Comparison of ENCODE assay signal across 19 mouse cellular contexts in the genomic region with DNA sequence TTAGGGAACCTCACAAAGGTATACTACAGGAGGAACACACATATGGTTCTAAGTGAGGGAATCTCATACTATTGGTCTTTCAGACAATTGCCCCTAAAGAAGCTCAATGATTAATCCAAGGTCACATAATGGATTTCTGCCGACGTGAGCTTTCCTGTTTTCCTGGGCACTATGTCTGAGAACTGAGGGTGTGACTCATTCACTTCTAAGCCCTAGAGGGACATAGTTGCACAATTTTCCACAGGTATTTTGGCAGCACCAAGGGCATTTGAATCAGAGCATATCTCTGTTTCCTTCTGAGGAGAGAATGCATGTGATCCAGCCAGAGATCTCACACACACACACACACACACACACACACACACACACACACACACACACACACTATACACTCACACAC.
DNase-seq lines count a peak whose midpoint lies in the region; ATAC-seq and TF ChIP-seq lines count a peak whose summit lies in the region.
"Had no signal": no experiment of that assay in that cellular context is flagged by ENCODE, and none has a peak within 500 bp of the region (broad histone marks: within the 10 kb centered on the region; RNA-seq: fewer than 3 reads in every experiment).

No protein-coding gene starts in this region.

- no peak overlapping the region for H3K4me3 ChIP-seq in kidney, adult 2 months (ENCODE audit: insufficient read depth, low read depth, low read length)
- no peak overlapping the region for H3K4me3 ChIP-seq in lung, embryonic 15.5 days
- H3K4me3 ChIP-seq: gastrocnemius, adult 2 months; hindbrain, embryonic 12.5 days; intestine, embryonic 15.5 days had no signal

- TF ChIP-seq CTCF in kidney, adult 2 months (conservative IDR thresholded peaks at IDR 0.05; ENCODE audit: insufficient read depth, insufficient read length, low read depth, low read length), result no peak

- no peak overlapping the region for H3K9ac ChIP-seq in lung, embryonic 15.5 days
- H3K9ac ChIP-seq: forebrain, postnatal 0 days; hindbrain, embryonic 12.5 days; intestine, embryonic 15.5 days; liver, embryonic 14.5 days had no signal

- DNase-seq in kidney, adult 2 months, result peak; percentile 8
- no peak for DNase-seq in kidney, postnatal 36 days
- peak; percentile 76 for DNase-seq in 3134 (ENCODE audit: extremely low read depth, insufficient read length, low spot score)
- DNase-seq in Muller cell, postnatal 12 days (ENCODE audit: inconsistent ontology term), result peak; percentile 52
- no peak for DNase-seq in thymus, postnatal 4 days
- no peak for DNase-seq in thymus, postnatal 25 days
- DNase-seq in layer of hippocampus, adult 11-12 months (ENCODE audit: low spot score), result no peak
- DNase-seq: cerebellum, adult 8-10 months; forebrain, postnatal 0 days; gastrocnemius, adult 2 months; heart, adult 18-20 months; layer of hippocampus, adult 9-11 months; retina, postnatal 1 day; thymus, adult 2 months had no signal

- no peaks in the 10 kb centered on the region for H3K36me3 ChIP-seq in kidney, adult 2 months (ENCODE audit: control insufficient read depth, insufficient read depth, low read length)
- H3K36me3 ChIP-seq in lung, embryonic 15.5 days, result no peaks in the 10 kb centered on the region
- H3K36me3 ChIP-seq: hindbrain, embryonic 12.5 days; intestine, embryonic 15.5 days had no signal

- ATAC-seq in lung, embryonic 15.5 days (ENCODE audit: borderline replicate concordance, extremely low read depth, low FRiP score, low TSS enrichment), result no peak
- ATAC-seq: activated CD4-positive, CD25-positive, alpha-beta regulatory T cell, adult 4 months; forebrain, postnatal 0 days; intestine, embryonic 15.5 days had no signal

- H3K27ac ChIP-seq in kidney, adult 2 months (ENCODE audit: insufficient read depth, low read depth, low read length), result peak overlapping the region; percentile 9; the same call in 1 of the 2 replicates
- peak overlapping the region; percentile 21 for H3K27ac ChIP-seq in lung, embryonic 15.5 days
- H3K27ac ChIP-seq: gastrocnemius, adult 2 months; hindbrain, embryonic 12.5 days; intestine, embryonic 15.5 days; liver, embryonic 14.5 days had no signal

- WGBS in kidney, adult 2 months, result 11% methylated on average over 2 of the region's 2 CpGs
- 34% methylated on average over 2 of the region's 2 CpGs for WGBS in lung, embryonic 15.5 days

- H3K4me2 ChIP-seq in lung, embryonic 15.5 days, result no peak overlapping the region
- H3K4me2 ChIP-seq: hindbrain, embryonic 12.5 days; intestine, embryonic 15.5 days had no signal

- no peak for TF ChIP-seq POLR2A in kidney, adult 2 months (IDR thresholded peaks at IDR 0.05; ENCODE audit: low read depth, low read length)

- H3K27me3 ChIP-seq in kidney, adult 2 months (replicated peaks; ENCODE audit: control insufficient read depth, insufficient read depth, low read length), result no peaks in the 10 kb centered on the region
- H3K27me3 ChIP-seq in lung, embryonic 15.5 days, result no peaks in the 10 kb centered on the region
- H3K27me3 ChIP-seq: hindbrain, embryonic 12.5 days; intestine, embryonic 15.5 days had no signal

- no peaks in the 10 kb centered on the region for H3K9me3 ChIP-seq in lung, embryonic 15.5 days
- H3K9me3 ChIP-seq: hindbrain, embryonic 12.5 days; intestine, embryonic 15.5 days had no signal

- H3K4me1 ChIP-seq in kidney, adult 2 months (ENCODE audit: control insufficient read depth, insufficient read depth, low read length), result no peaks in the 10 kb centered on the region
- peaks cover 25% of the 10 kb centered on the region for H3K4me1 ChIP-seq in lung, embryonic 15.5 days
- H3K4me1 ChIP-seq: hindbrain, embryonic 12.5 days; intestine, embryonic 15.5 days had no signal

Comparison
In these comparisons a context has a peak if more than half of its experiments do, and no peak if none do; other contexts are left out.
1. DNase-seq: peak in kidney, adult 2 months (single experiment), 3134 (single experiment) and Muller cell, postnatal 12 days (single experiment); none in kidney, postnatal 36 days (0 of 2), thymus, postnatal 4 days (single experiment), thymus, postnatal 25 days (single experiment) and layer of hippocampus, adult 11-12 months (single experiment).